Mouse (Mus musculus) CH12.LX (cell line): ENCODE measurements at regions not wholly inside any gene's neighbourhood (a gene's known extent, or its start where the extent isn't known, plus 50 kb on each side); places are given as distances from the start of the nearest gene placed in this dataset.

Experiments used
- DNase-seq: peaks from one replicate; pipeline ENCODE4 v3.0.0-alpha.2; 2013; ENCODE audit errors: extremely low read depth
- H3K27ac ChIP-seq: 2 replicates; pipeline ENCODE4 v1.5.1; 2012; ENCODE audit warnings: low read depth, mild to moderate bottlenecking, control low read depth, moderate library complexity; ENCODE audit not compliant: insufficient read depth
- H3K27me3 ChIP-seq: replicated peaks from 2 replicates; pipeline ENCODE3; 2012; ENCODE audit warnings: inconsistent platforms
- H3K36me3 ChIP-seq, 2 experiments: replicated peaks in 1 of 2; 2 replicates each; pipeline versions ENCODE3 to v1.6.1; 2012; ENCODE audit warnings: inconsistent platforms in 1 of 2, low read length in 1 of 2, mild to moderate bottlenecking in 1 of 2, mixed read lengths in 1 of 2, moderate library complexity in 1 of 2; ENCODE audit not compliant: control insufficient read depth in 1 of 2, insufficient read depth in 1 of 2
- H3K4me1 ChIP-seq, 2 experiments: 2 replicates each; pipeline ENCODE4 v1.6.1; 2012; ENCODE audit warnings: inconsistent platforms in 1 of 2, moderate library complexity in 1 of 2; ENCODE audit not compliant: insufficient read depth in 2 of 2, control insufficient read depth in 1 of 2
- H3K4me2 ChIP-seq: 2 replicates; pipeline ENCODE4 v1.6.1; 2012; ENCODE audit warnings: low read depth, mild to moderate bottlenecking, control low read depth; ENCODE audit not compliant: poor library complexity, insufficient read depth, severe bottlenecking
- H3K4me3 ChIP-seq, 3 experiments: fragments of 150-350 bp in 1 of 3; sonication (generic) in 1 of 3; replicated peaks in 1 of 3; 2 replicates each; pipeline versions ENCODE3 to v1.5.1; 2011 to 2012; ENCODE audit warnings: low read depth in 2 of 3, low read length in 2 of 3, mild to moderate bottlenecking in 2 of 3, moderate library complexity in 2 of 3, control low read depth in 1 of 3, improper control_type of control experiment in 1 of 3, inconsistent platforms in 1 of 3, mixed read lengths in 1 of 3; ENCODE audit not compliant: poor library complexity in 1 of 3
- H3K79me2 ChIP-seq: replicated peaks from 2 replicates; pipeline ENCODE4 v1.6.1; 2012; ENCODE audit warnings: mild to moderate bottlenecking, moderate library complexity; ENCODE audit not compliant: control insufficient read depth, poor library complexity, insufficient read depth, severe bottlenecking; ENCODE audit errors: extremely low read depth
- H3K9ac ChIP-seq: 2 replicates; pipeline ENCODE4 v1.6.1; 2012; ENCODE audit warnings: low read depth, mild to moderate bottlenecking, control low read depth, moderate library complexity; ENCODE audit not compliant: insufficient read depth
- H3K9me3 ChIP-seq: replicated peaks from 2 replicates; pipeline ENCODE3; 2012; ENCODE audit warnings: low read length, inconsistent platforms, mixed read lengths
- BHLHE40 ChIP-seq: IDR thresholded peaks from 2 replicates; pipeline ENCODE4 v1.6.1; 2011; ENCODE audit warnings: mild to moderate bottlenecking, low read depth, low read length, improper control_type of control experiment
- CHD1 ChIP-seq: IDR thresholded peaks from 2 replicates; pipeline ENCODE4 v1.6.1; 2012; ENCODE audit warnings: low read depth, low read length, improper control_type of control experiment, inconsistent platforms
- CTCF ChIP-seq, 2 experiments: IDR thresholded peaks in 1 of 2; conservative IDR thresholded peaks in 1 of 2; 2 replicates each; pipeline ENCODE4 v1.5.1; 2011 to 2012; ENCODE audit warnings: low read depth in 2 of 2, low read length in 2 of 2, improper control_type of control experiment in 1 of 2, inconsistent platforms in 1 of 2, mild to moderate bottlenecking in 1 of 2, moderate library complexity in 1 of 2
- EP300 ChIP-seq: IDR thresholded peaks from 2 replicates; pipeline ENCODE4 v1.6.1; 2011; ENCODE audit warnings: low read length, improper control_type of control experiment
- GABPA ChIP-seq: IDR thresholded peaks from 2 replicates; pipeline ENCODE4 v1.6.1; 2012; ENCODE audit warnings: low read depth, low read length, improper control_type of control experiment, inconsistent platforms; ENCODE audit not compliant: insufficient replicate concordance
- JUN ChIP-seq: IDR thresholded peaks from 2 replicates; pipeline ENCODE4 v1.6.1; 2011; ENCODE audit warnings: low read depth, mild to moderate bottlenecking, low read length, improper control_type of control experiment, moderate library complexity; ENCODE audit not compliant: insufficient read depth
- JUND ChIP-seq: conservative IDR thresholded peaks from 2 replicates; pipeline ENCODE4 v1.6.1; 2011; ENCODE audit warnings: low read depth, low read length, improper control_type of control experiment
- MAZ ChIP-seq: IDR thresholded peaks from 2 replicates; pipeline ENCODE4 v1.6.1; 2012; ENCODE audit warnings: low read depth, mild to moderate bottlenecking, inconsistent platforms, low read length, improper control_type of control experiment, moderate library complexity
- MYC ChIP-seq: IDR thresholded peaks from 2 replicates; pipeline ENCODE4 v1.6.1; 2011; ENCODE audit warnings: low read depth, mild to moderate bottlenecking, improper control_type of control experiment, low read length
- NRF1 ChIP-seq: IDR thresholded peaks from 2 replicates; pipeline ENCODE4 v1.6.1; 2014; ENCODE audit warnings: low read depth, mild to moderate bottlenecking, inconsistent platforms, low read length, improper control_type of control experiment, moderate library complexity
- POLR2A ChIP-seq: IDR thresholded peaks from 2 replicates; pipeline ENCODE4 v1.6.1; 2011; ENCODE audit warnings: low read depth, mild to moderate bottlenecking, improper control_type of control experiment, low read length
- RAD21 ChIP-seq: IDR thresholded peaks from 2 replicates; pipeline ENCODE4 v1.6.1; 2011; ENCODE audit warnings: low read depth, mild to moderate bottlenecking, low read length, improper control_type of control experiment, moderate library complexity
- RCOR1 ChIP-seq: conservative IDR thresholded peaks from 2 replicates; pipeline ENCODE4 v1.6.1; 2012; ENCODE audit warnings: low read depth, mild to moderate bottlenecking, inconsistent platforms, low read length, improper control_type of control experiment
- TCF12 ChIP-seq: IDR thresholded peaks from 2 replicates; pipeline ENCODE4 v1.6.1; 2014; ENCODE audit warnings: low read depth, mild to moderate bottlenecking, inconsistent platforms, low read length, improper control_type of control experiment
- UBTF ChIP-seq: IDR thresholded peaks from 2 replicates; pipeline ENCODE4 v1.6.1; 2012; ENCODE audit warnings: low read depth, mild to moderate bottlenecking, inconsistent platforms, low read length, improper control_type of control experiment, moderate library complexity
- ZC3H11A ChIP-seq: IDR thresholded peaks from 2 replicates; pipeline ENCODE4 v1.6.1; 2012; ENCODE audit warnings: low read depth, mild to moderate bottlenecking, inconsistent platforms, low read length, improper control_type of control experiment
- ZKSCAN1 ChIP-seq: IDR thresholded peaks from 2 replicates; pipeline ENCODE4 v1.6.1; 2012; ENCODE audit warnings: low read depth, inconsistent platforms, low read length, improper control_type of control experiment, borderline replicate concordance
- ZNF384 ChIP-seq: IDR thresholded peaks from 2 replicates; pipeline ENCODE4 v1.6.1; 2012; ENCODE audit warnings: low read depth, low read length, improper control_type of control experiment, inconsistent platforms
- dilution Hi-C: fragments of 300-500 bp; cut with MboI; formaldehyde crosslinking; loops from 2 replicates; pipeline ENCODE4 v1.14.3; 2020; ENCODE audit warnings: low sequenced_read_pairs; ENCODE audit not compliant: extremely low pct_unique_long_range_greater_than_20kb, extremely low pct_ligation_motif_present
- in situ Hi-C: fragments of 300-500 bp; cut with MboI; formaldehyde crosslinking; loops from 3 replicates; pipeline ENCODE4 v1.14.3; 2019; ENCODE audit warnings: low sequenced_read_pairs, low pct_ligation_motif_present, low pct_unique_long_range_greater_than_20kb, mixed read lengths

DNA sequence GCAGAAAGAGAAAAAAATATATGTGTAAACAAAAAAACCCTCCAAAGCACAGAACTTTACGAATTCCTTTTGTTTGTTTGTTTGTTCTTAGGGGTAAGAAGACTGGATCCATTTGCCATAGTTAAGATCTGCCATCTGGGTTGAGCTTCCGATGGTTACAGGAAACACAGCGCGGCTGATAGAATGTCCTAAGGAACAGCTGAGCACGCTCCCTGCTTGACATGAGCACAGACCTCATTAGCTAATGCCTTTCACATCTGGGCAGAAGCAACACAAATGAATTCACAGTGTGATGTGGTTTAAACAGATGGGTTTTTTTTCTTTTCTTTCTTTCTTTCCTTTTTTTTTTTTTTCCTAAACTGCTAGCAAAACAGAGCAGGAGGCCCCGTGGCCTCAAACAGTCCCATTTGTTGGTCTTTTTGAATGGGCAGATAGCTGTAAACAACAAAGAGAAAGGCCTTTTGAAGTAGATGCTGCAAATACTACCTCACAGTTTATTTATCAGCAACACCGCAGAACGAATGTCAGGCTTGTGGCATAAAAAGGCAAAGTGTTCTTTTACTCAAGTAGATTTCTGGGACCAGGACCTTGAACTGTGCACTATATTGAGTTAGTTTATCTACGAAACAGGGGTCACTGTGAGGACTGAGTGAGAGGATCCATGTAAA is 61.0 kb upstream of the Raph1 start:
- no peak for DNase-seq
- dilution Hi-C loops, result no loop called here
- Histone ChIP-seq H3K4me3 (no peak overlapping the region), H3K27me3 (no peaks in the 10 kb centered on the region), H3K4me1 (peaks cover 0 to 17% of the 10 kb centered on the region in 2 experiments; a peak in 2 of 4 replicates), H3K36me3 (no peaks in the 10 kb centered on the region), H3K27ac (no peak overlapping the region), H3K9me3 (no peaks in the 10 kb centered on the region)
- no peak for TF ChIP-seq ZC3H11A
- TF ChIP-seq ZNF384, result peak; percentile 30; the same call in 1 of the 2 replicates
- TF ChIP-seq, all 38 proteins: peak for 1
- in situ Hi-C loops, result no loop called here
- Histone ChIP-seq H3K9ac (no peak overlapping the region), H3K79me2 (no peaks in the 10 kb centered on the region), H3K4me2 (no peak overlapping the region)

DNA sequence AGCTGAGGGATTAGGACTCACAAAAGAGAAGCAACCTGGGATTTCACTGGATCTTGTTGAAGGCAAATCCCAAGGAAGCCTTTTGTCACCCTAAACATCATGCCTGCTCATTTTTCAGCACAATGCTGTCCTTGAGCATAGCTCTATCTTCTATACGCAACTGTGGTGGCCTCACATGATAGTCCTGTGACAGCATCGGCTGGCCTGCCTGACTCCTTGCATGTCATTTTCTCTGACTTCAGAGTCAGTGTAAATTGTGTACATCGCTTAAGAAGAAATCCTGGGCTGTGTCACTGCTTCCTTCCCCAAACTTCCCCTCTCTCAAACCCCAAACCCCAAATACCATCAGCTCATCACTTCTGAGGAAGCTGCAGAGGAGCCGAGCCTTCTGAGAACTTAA is 60.5 kb upstream of the Raph1 start:
- DNase-seq, result peak; percentile 8
- Histone ChIP-seq H3K27me3 (no peaks in the 10 kb centered on the region), H3K4me3 (no peak overlapping the region), H3K9me3 (no peaks in the 10 kb centered on the region), H3K4me1 (peaks cover 0 to 17% of the 10 kb centered on the region in 2 experiments; a peak in 2 of 4 replicates), H3K27ac (no peak overlapping the region)
- TF ChIP-seq UBTF (no peak), BHLHE40 (peak; percentile 24; the same call in 1 of the 2 replicates)
- TF ChIP-seq, all 38 proteins: peak for 1
- H3K36me3 ChIP-seq, result no peaks in the 10 kb centered on the region
- H3K79me2 ChIP-seq, result no peaks in the 10 kb centered on the region
- in situ Hi-C loops, result no loop called here
- H3K4me2 ChIP-seq, result no peak overlapping the region
- no peak overlapping the region for H3K9ac ChIP-seq
- dilution Hi-C loops, result no loop called here

DNA sequence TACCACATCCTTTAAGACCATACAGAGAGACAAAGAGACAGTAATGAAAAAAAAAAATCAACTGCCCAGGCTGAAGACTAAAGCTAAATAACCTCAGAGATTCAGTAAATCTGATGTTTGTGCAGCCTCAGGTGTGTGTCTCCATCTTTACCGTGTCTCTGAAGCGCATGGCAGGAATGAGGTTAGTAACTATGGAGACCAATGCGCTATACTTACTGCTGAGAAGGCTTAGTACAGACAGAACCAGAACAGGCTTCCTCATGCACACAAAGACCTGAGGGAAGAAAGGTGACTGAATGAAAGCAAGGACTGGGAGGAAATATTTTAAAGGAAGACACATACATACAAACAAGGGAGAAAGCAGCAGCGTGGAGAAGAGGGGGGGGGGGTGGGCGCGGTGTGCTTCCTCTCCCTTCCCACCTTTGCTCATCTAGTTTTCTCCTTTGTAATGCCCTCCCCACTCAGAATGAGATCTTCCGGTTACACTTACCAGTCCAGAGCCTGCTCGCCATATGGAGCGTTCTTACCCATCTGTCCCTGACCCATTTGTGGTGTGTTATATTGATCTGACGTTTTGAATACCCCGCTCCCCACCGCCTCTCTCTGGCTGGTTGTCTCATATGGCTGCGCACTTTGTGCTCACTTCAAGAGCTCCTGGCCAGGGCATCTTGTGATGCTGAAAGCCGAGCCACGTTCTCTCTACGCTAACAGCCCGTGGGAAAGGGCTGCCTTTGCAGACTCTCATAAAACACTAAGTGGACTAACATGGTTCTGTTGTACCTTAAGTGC is 59.0 kb upstream of the Raph1 start:
- H3K27ac ChIP-seq, result no peak overlapping the region
- peaks cover 0 to 25% of the 10 kb centered on the region in 2 experiments; a peak in 2 of 4 replicates for H3K4me1 ChIP-seq
- H3K79me2 ChIP-seq, result no peaks in the 10 kb centered on the region
- TF ChIP-seq UBTF (no peak), EP300 (no peak), BHLHE40 (no peak), MYC (no peak), ZKSCAN1 (no peak), CHD1 (no peak), CTCF (conservative IDR thresholded peaks at IDR 0.05 in 1 of 2, IDR thresholded peaks at IDR 0.05 in 1 of 2; ENCODE audit: low read depth in 2 of 2, low read length in 2 of 2) (no peak), POLR2A (no peak), MAZ (no peak), JUN (no peak), TCF12 (no peak), GABPA (no peak), NRF1 (no peak), ZNF384 (no peak), RAD21 (no peak), RCOR1 (no peak), JUND (no peak)
- TF ChIP-seq, all 38 proteins: peak for 0
- no peak overlapping the region for H3K4me2 ChIP-seq
- in situ Hi-C loops, result no loop called here
- dilution Hi-C loops, result no loop called here
- no peak for DNase-seq
- H3K4me3 ChIP-seq, result no peak overlapping the region
- no peaks in the 10 kb centered on the region for H3K9me3 ChIP-seq
- H3K9ac ChIP-seq, result no peak overlapping the region
- H3K27me3 ChIP-seq, result no peaks in the 10 kb centered on the region
- no peaks in the 10 kb centered on the region for H3K36me3 ChIP-seq
